Mouse (Mus musculus): ENCODE measurements around the gene Ldb3. TPM values are rescaled to one million over a fixed set of nuclear protein-coding genes. Genes with fewer than 3 reads are reported as not detected.

Gene Ldb3
- 1,000 to 10,000 TPM; 2,264 to 2,912 TPM for total RNA-seq (2021)
- long read RNA-seq, experiment 1, partial matches to known transcripts = 310 of 437 reads
- long read RNA-seq, experiment 1, other reads (novel, unspliced or antisense) = 126 of 437 reads
- long read RNA-seq, experiment 2, partial matches to known transcripts = 83 of 380 reads
- long read RNA-seq, experiment 2, other reads (novel, unspliced or antisense) = 297 of 380 reads

DNA sequence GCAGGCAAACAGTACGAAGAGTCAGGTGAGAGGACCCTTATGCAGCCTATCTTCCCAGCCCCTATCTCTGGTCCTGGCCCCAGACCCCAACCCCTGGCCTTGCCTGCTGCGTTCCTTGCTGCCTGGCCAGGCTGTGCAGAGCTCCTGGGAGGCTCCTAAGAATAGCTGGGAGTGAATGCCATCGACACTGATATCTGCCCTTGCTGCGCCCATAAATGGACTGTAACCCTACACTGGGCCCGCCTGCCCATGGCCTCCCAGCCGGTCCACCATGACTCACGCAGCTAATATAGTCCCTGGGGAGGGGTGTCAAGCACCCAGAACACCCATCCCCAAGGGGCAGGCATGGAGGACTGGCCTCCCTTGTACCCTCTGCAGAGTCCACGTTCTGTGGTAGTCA lies at the start of gene Ldb3:
Gene Ldb3, minus strand, starts transcription at position 185 of the 400 bp plus-strand sequence.
- DNase-seq = peak; percentile 84

DNA sequence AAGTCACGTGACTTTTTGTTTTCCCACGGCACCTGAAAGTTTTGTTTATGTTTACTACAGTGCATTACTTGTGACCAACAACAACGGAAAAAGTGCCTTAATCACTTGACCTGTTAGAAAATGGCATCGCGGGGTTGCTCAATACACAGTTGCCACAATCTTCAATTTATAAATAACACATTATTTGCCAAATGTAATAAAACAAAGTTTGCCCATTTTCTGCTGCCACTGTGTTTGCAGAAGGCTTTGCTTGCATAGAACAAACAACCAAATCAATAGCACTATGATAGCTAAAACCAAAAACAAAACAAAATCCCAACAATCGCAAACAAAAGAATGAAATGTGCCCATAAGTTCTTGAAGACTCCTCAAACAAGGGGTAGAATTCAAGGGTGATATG lies 47.2 kb upstream of the Ldb3 start:
- DNase-seq = no peak

- DNase-seq = no peak
Measured at GRCm38 (mm10) chr14:34635192-34635591, 46.7 kb upstream of the Ldb3 start.

- DNase-seq = no peak
Measured at GRCm38 (mm10) chr14:34632722-34633448, 44.4 kb upstream of the Ldb3 start.

- no peak for DNase-seq
Measured at GRCm38 (mm10) chr14:34626824-34627223, 38.3 kb upstream of the Ldb3 start.

DNA sequence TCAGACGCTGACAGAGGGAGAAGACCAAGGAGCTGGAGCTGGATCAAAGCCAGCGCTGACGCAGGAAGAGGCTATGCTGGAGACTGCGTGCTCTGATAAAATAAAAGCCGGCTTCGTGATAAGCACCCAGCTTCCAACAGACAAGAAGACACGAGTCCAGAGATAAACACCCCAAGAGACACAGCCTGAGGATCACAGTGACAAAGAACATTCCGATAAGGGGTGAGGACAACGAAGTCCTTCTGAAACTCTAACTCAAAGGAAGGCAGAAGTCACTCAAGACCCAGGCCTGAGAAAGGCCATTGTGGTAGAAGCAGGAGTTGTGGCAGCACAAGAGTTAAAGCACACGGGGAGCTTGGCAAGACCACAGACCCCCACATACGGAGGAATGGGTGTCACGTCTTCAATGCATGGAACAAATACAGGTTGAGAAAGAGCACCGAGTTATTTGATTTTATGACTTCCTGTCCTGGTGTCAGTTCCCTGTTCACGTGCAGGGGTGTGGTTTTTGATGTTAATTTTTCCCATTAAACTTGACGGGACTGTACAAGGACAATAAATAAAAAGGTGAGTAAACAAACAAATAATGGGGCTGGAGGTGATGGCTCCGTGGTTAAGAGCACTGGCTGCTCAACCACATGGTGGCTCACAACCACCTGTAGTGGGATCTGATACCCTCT lies 35.2 kb upstream of the Ldb3 start:
- DNase-seq = no peak

GRCm38 (mm10) chr14:34623074-34623473 lies 34.6 kb upstream of the Ldb3 start:
- no peak for DNase-seq

DNA sequence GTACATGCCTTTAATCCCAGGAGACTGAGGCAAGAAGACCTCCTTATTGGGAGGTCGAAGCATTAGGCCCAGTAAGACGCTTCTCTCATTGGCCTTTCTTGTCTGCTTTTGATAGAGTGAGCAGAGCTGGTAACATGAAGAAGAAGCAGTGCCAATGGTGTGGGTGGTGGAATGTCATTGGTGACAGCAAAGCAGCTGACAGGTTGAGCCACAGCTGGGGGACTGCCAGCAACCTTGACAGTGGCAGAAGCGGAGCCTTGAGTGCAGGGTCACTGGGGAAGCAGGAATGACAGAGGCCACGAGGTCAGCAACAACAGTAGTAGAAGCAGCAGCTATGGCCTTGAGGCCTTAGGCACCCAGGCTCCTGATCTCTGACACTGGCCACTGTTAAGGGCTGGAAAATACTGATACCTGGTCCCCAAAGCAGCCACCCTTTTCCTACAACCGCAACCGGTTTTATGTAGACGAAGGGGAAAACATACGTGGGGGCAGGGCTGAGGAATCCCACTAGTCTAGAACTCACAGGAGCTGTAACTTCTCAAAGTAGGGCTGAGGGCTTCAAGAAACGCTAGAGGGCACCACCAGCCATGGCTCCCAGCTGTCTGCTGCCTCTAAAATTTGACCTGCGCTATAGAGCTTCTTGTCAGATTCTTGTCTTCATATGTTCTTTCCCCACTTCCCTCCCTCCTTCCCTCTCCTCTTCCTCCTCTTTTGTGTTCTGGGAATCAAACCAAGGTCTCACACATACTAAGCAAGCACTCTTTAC lies 32.3 kb upstream of the Ldb3 start:
- no peak for DNase-seq

GRCm38 (mm10) chr14:34618808-34619207 lies 30.3 kb upstream of the Ldb3 start:
- DNase-seq = no peak

DNA sequence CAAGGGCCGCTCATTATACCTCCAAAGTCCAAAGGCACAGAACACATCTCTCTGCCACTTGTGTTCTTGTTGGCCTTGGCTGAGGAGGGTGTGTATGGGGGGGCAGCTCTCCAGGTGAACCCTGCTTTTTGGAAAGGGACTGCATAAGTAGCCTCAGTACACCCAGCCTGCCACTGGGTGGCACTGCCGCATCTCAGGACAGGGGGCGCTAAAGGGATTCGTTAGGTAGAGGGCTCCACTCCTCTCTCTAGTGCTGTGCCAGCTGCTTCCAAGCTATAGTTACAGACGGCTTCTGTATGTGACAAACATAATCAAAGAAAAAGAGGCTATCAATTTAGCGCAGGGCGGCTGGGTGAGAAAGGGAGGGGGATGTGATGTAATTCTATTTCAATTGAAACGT lies 28.3 kb upstream of the Ldb3 start:
- peak; percentile 59 for DNase-seq

DNA sequence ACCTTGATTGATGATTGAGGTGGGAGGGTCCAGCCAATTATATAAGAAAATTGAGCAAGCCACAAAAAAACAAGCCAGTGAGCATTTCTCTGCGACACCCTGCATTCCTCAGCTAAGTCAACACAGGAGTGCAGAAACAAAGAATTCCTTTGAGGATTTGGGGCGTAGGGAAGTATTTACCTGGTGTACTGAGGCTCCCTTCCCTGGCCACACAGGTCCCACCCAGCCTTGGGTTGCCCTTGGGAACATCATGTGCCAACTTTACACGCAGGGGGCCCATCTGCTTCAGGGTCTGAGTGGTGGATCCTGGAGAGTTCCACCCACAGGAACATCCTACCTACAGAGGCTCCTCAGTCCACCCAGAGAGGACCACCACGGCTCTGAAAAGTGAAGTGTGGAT lies 27.1 kb upstream of the Ldb3 start:
- no peak for DNase-seq

DNA sequence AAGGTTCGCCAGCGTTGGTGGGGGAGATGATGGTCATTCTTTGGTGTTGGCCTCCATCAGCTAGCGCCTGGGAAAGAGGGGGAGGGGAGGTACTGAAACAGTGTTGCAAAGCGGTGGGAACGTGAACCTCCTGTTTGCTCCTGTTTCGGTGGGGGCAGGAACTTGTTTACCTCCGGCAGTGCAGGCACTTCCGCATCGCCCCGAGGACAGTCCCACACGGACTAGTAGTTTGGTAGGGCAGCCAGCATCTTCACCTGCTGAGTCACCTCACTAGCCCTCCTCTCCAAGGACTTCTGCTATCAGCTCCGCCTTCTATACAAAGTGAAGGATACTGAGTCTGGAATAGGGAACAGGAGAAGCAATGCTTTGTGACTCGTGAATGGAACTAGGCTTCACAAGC lies 26.6 kb upstream of the Ldb3 start:
- no peak for DNase-seq

GRCm38 (mm10) chr14:34614551-34614950 lies 26.1 kb upstream of the Ldb3 start:
- DNase-seq = no peak

- DNase-seq = no peak
Measured at GRCm38 (mm10) chr14:34613523-34613922, 25.0 kb upstream of the Ldb3 start.

GRCm38 (mm10) chr14:34612222-34612621 lies 23.7 kb upstream of the Ldb3 start:
- DNase-seq = no peak

DNA sequence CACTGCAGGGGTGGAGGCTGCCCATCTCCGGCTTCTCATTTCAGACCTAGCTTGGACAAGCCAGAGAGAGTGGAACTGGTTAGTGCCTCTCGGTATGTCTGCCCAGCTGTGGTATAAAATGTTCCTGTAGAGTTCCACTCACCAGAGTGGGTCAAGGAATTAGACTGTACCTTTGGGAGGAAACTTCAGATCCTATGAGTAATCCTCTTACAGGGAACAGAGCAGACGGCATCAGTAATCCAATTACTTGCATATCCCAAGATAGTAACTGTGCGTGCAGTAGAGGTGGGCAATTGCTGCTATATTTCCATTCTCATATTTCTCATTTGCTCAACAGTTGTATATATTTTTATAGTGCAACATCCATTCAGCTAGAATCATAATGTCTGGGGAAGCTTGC lies 23.1 kb upstream of the Ldb3 start:
- DNase-seq = no peak

- no peak for DNase-seq
Measured at GRCm38 (mm10) chr14:34601910-34602309, 13.4 kb upstream of the Ldb3 start.

DNA sequence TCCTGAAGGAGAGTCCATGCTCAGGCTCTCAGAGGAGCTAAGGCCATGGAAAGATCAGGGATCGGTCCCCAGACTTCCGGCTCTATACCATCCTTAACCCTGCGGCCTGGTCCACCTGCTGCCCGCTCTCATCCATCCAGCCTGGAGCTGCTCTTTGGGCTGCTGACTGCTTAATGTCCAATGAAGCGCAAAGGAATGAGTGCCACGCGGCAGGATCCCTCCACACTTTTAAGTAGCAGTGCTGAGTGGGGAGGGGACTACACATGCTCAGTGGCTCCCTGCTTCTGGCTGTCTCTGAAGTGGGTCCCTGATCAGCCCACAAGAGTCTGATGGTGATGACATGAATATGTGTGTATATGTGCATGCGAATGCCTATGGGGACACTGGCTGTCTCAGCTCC lies 11.5 kb upstream of the Ldb3 start, which contains the start of gene Opn4:
Gene Opn4, minus strand, starts transcription at position 202 of the 400 bp plus-strand sequence.
- DNase-seq = peak; percentile 3

- DNase-seq = no peak
Measured at GRCm38 (mm10) chr14:34595596-34596255, 7.2 kb upstream of the Ldb3 start.

DNA sequence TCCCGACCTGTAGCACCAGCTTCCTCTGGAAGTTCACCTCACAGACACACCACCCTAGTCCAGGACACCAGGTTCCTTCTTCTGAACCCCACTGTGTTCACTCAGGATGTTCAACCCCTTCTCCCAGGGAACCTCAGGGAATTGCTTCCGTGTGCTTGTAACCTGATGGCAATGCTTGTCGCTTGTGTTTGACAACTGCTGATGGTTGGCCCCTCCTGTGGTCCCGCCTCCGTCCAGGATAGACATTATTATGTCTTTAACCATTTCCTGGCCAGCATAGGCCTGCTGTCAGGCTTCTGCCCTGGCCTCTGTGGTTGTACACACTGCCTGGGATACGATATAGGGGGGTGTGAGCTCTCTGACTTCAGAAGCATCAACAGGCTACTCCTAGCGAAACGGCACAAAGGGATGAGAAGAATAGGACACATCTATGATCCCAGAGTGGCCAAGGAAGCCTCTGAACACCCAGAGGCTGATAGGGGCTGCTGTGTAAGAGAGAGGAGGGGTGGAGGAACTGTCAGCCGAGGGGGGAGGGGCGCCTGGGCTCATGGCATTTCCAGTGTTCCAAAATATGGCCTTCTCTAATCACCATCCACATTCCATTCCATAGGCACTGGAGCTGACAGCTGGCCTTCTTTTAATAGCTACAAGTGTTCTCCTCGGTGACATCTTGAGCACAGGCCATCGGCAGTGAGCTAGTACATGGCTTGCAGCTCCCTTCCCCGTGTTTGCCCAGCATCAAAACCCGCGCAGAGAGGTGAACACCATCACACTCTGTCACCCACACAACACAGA lies 3.5 kb upstream of the Ldb3 start:
- DNase-seq = peak; percentile 63
